Mouse (Mus musculus) forebrain, postnatal 0 days (tissue): Measurements from ENCODE around the gene Stard8. TPM values are rescaled to one million over a fixed set of nuclear protein-coding genes. Genes with fewer than 3 reads are reported as not detected.
A peak's percentile ranks its signal among the peaks of the same experiment; 100 is the strongest.

Experiments
- ATAC-seq: fragments of 200-750 bp; cut with Nextera tagmentation; 2 replicates; pipeline ENCODE4 v1.8.0; 2017; ENCODE audit warnings: mild to moderate bottlenecking, moderate library complexity
- DNase-seq: peaks from one replicate; pipeline ENCODE4 v3.0.0-alpha.2; 2015
- H3K27ac ChIP-seq: fragments of 300-500 bp; sonication (generic); 2 replicates; pipeline ENCODE4 v1.5.1; 2014; ENCODE audit warnings: low read depth, mild to moderate bottlenecking, antibody characterized with exemption, low read length, moderate library complexity, mixed read lengths
- H3K27me3 ChIP-seq: fragments of 300-500 bp; sonication (generic); 2 replicates; pipeline ENCODE4 v1.6.1; 2014; ENCODE audit warnings: mild to moderate bottlenecking, low read length, mixed read lengths; ENCODE audit not compliant: insufficient read depth
- H3K36me3 ChIP-seq: fragments of 300-500 bp; sonication (generic); 2 replicates; pipeline ENCODE4 v1.6.1; 2014; ENCODE audit warnings: mild to moderate bottlenecking, moderate library complexity; ENCODE audit not compliant: insufficient read depth
- H3K4me1 ChIP-seq: fragments of 300-500 bp; sonication (generic); 2 replicates; pipeline ENCODE4 v1.6.1; 2014; ENCODE audit warnings: antibody characterized with exemption; ENCODE audit not compliant: insufficient read depth
- H3K4me2 ChIP-seq: fragments of 300-500 bp; sonication (generic); 2 replicates; pipeline ENCODE4 v1.6.1; 2014; ENCODE audit warnings: low read depth, mild to moderate bottlenecking, moderate library complexity
- H3K4me3 ChIP-seq: fragments of 300-500 bp; sonication (generic); 2 replicates; pipeline ENCODE4 v1.5.1; 2014; ENCODE audit warnings: low read depth, low read length, mixed read lengths
- H3K9ac ChIP-seq: fragments of 300-500 bp; sonication (generic); 2 replicates; pipeline ENCODE4 v1.6.1; 2014; ENCODE audit warnings: mild to moderate bottlenecking
- H3K9me3 ChIP-seq: fragments of 300-500 bp; sonication (generic); 2 replicates; pipeline ENCODE4 v1.6.1; 2016; ENCODE audit warnings: low read length
- CTCF ChIP-seq: sonication (generic); IDR thresholded peaks from 2 replicates; pipeline ENCODE4 v1.5.1; 2016; ENCODE audit warnings: antibody characterized with exemption, control low read depth, low read depth
- WGBS: fragments of 180-500 bp; shearing (Covaris S2); extraction: QIAGEN DNeasy Blood & Tissue Kit; methylation state at CpG from one replicate; pipeline ENCODE4 v1.1.7; 2014; 5-methylcytosine and 5-hydroxymethylcytosine counted together
- polyA plus RNA-seq: library from polyadenylated mRNA; unstranded; fragments of >200 nt; fragmentation: Nextera tagmentation; extraction: Ambion mirVana; gene quantifications from 2 replicates; pipeline ENCODE4 v1.2.1, GENCODE M21; 2015
- total RNA-seq: library from RNA; depleted of rRNA; stranded (reverse); fragments of >200 nt; gene quantifications from 2 replicates; pipeline ENCODE4 v1.2.3, GENCODE M21; 2014

The Stard8 gene
- total and polyA plus RNA-seq, 2 experiments from 2014 or later = 2.9 to 6.3 TPM

GRCm38 (mm10) chrX:99045315-99045714 lies 42.3 kb downstream of the Stard8 start:
- Histone ChIP-seq H3K4me2 (no peak overlapping the region), H3K36me3 (no peaks in the 10 kb centered on the region), H3K4me1 (no peaks in the 10 kb centered on the region), H3K27ac (no peak overlapping the region), H3K4me3 (no peak overlapping the region), H3K9me3 (no peaks in the 10 kb centered on the region), H3K9ac (no peak overlapping the region), H3K27me3 (0 out of 2 replicates have a peak, but pooled peaks cover 5% of the 10 kb centered on the region)
- WGBS = 57% methylated on average over 7 of the region's 7 CpGs
- DNase-seq (no peak), ATAC-seq (no peak)
- no peak for TF ChIP-seq CTCF

- ATAC-seq (no peak), DNase-seq (no peak)
- H3K4me1 ChIP-seq = no peaks in the 10 kb centered on the region
- no peak overlapping the region for H3K27ac ChIP-seq
- no peak for TF ChIP-seq CTCF
- no peaks in the 10 kb centered on the region for H3K9me3 ChIP-seq
- 72% methylated on average over 5 of the region's 5 CpGs for WGBS
- 0 out of 2 replicates have a peak, but pooled peaks cover 5% of the 10 kb centered on the region for H3K27me3 ChIP-seq
- no peaks in the 10 kb centered on the region for H3K36me3 ChIP-seq
- H3K4me2 ChIP-seq = no peak overlapping the region
- no peak overlapping the region for H3K9ac ChIP-seq
- H3K4me3 ChIP-seq = no peak overlapping the region
These were observed 43.5 kb downstream of the Stard8 start for GRCm38 (mm10) chrX:99046360-99047055.

DNA sequence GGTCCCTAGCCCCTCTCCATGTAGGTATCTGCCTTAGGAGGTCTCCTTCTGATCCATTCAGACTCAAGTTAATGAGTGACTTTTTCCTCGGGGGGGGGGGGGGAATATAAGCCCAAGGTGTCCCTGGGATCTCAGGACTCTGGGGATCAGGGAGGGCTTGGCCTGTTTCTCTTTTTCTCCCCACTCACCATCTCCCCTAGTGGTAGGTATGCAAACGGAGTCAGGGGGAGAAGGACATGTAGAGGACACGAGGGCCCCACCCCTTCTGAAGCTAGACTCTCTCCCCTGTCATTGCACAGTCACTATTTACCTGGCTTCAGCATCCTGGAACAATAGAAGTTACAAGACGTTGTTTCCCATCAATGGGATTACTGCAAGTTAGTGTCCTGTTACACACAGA lies 45.1 kb downstream of the Stard8 start:
- DNase-seq (no peak), ATAC-seq (no peak)
- Histone ChIP-seq H3K4me2 (no peak overlapping the region), H3K36me3 (no peaks in the 10 kb centered on the region), H3K9ac (no peak overlapping the region), H3K4me1 (no peaks in the 10 kb centered on the region), H3K9me3 (no peaks in the 10 kb centered on the region), H3K27me3 (0 out of 2 replicates have a peak, but pooled peaks cover 5% of the 10 kb centered on the region), H3K4me3 (no peak overlapping the region), H3K27ac (no peak overlapping the region)
- peak; percentile 34 for TF ChIP-seq CTCF
- 46% methylated on average over 4 of the region's 4 CpGs for WGBS

DNA sequence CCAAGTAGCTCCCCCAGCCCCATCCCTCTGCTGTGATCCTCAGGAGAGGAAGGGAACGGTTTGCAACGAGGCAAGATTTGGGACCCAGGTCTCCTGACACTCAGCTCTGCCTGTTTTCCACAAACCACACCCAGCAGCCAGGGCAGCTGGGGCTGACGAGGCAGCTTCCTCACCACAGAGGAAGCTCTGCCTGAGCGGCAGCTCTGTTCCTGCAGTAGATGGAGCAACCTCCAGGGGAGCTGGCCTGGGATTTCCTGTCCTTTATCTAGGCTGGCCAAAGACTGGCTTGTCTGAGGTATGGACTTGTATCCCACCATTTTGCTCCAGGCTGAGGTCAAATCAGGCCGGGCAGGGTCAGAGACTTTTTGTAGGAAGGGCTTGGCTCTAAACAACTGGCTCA lies 46.2 kb downstream of the Stard8 start:
- H3K36me3 ChIP-seq = no peaks in the 10 kb centered on the region
- ATAC-seq (no peak), DNase-seq (no peak)
- no peak overlapping the region for H3K4me3 ChIP-seq
- H3K9ac ChIP-seq = no peak overlapping the region
- no peak overlapping the region for H3K4me2 ChIP-seq
- no peaks in the 10 kb centered on the region for H3K9me3 ChIP-seq
- no peaks in the 10 kb centered on the region for H3K27me3 ChIP-seq
- no peak overlapping the region for H3K27ac ChIP-seq
- TF ChIP-seq CTCF = no peak
- 73% methylated on average over 5 of the region's 5 CpGs for WGBS
- H3K4me1 ChIP-seq = no peaks in the 10 kb centered on the region

- Histone ChIP-seq H3K9ac (no peak overlapping the region), H3K4me3 (no peak overlapping the region), H3K36me3 (no peaks in the 10 kb centered on the region), H3K27ac (no peak overlapping the region), H3K9me3 (no peaks in the 10 kb centered on the region), H3K4me1 (no peaks in the 10 kb centered on the region), H3K27me3 (no peaks in the 10 kb centered on the region), H3K4me2 (no peak overlapping the region)
- TF ChIP-seq CTCF = no peak
- DNase-seq = no peak
- no peak for ATAC-seq
- 86% methylated on average over 10 of the region's 10 CpGs for WGBS
These were observed 47.9 kb downstream of the Stard8 start for GRCm38 (mm10) chrX:99050736-99051481.

DNA sequence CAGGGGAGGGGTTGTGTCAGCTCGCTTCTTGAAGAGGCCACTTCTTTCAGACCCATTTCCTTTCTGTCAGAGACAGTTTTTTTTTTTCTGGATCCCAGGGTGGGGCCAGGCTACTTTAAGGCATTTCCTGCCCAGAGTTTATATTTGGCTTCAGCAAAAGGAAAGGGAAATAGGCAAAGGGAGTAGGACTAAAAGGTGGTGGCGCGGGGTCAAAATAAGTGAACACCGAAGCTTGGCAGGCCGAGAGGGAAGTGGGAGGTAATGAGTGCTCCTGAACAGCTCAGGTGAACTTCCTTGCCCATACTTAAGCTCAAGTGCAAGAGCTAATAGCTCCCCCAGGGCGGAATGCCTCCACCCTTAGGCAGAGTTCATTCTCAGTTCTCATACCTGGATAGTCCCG lies 49.2 kb downstream of the Stard8 start:
- DNase-seq = no peak
- Histone ChIP-seq H3K9ac (no peak overlapping the region), H3K9me3 (no peaks in the 10 kb centered on the region), H3K27ac (no peak overlapping the region), H3K36me3 (no peaks in the 10 kb centered on the region), H3K27me3 (no peaks in the 10 kb centered on the region), H3K4me1 (no peaks in the 10 kb centered on the region), H3K4me3 (no peak overlapping the region), H3K4me2 (no peak overlapping the region)
- TF ChIP-seq CTCF = no peak
- 93% methylated on average over 7 of the region's 7 CpGs for WGBS
- ATAC-seq = no peak

- no peak for TF ChIP-seq CTCF
- Histone ChIP-seq H3K4me1 (no peaks in the 10 kb centered on the region), H3K27me3 (no peaks in the 10 kb centered on the region), H3K4me3 (no peak overlapping the region), H3K27ac (no peak overlapping the region), H3K9ac (no peak overlapping the region), H3K36me3 (no peaks in the 10 kb centered on the region), H3K9me3 (no peaks in the 10 kb centered on the region), H3K4me2 (no peak overlapping the region)
- ATAC-seq (no peak), DNase-seq (no peak)
- 86% methylated on average over 7 of the region's 7 CpGs for WGBS
These were observed 51.5 kb downstream of the Stard8 start for GRCm38 (mm10) chrX:99054512-99054911.
